ENCODE assay signal across 7 mouse cellular contexts in genomic region chr10:78487431-78488086, GRCm38 (mm10). TPM values are rescaled to one million over a fixed set of nuclear protein-coding genes. Genes with fewer than 3 reads are reported as not detected.
DNase-seq lines count a peak whose midpoint lies in the region; ATAC-seq lines count a peak whose summit lies in the region.

No protein-coding gene starts in this region.

- no peaks in the 10 kb centered on the region for H3K36me3 ChIP-seq in limb, embryonic 10.5 days
- H3K36me3 ChIP-seq in midbrain, embryonic 12.5 days, result no peaks in the 10 kb centered on the region

- peaks cover 4% of the 10 kb centered on the region for H3K4me1 ChIP-seq in limb, embryonic 10.5 days
- peaks cover 7% of the 10 kb centered on the region for H3K4me1 ChIP-seq in midbrain, embryonic 12.5 days

- 0 out of 2 replicates have a peak overlapping the region, but pooled peaks have one; percentile 31 for H3K9ac ChIP-seq in midbrain, embryonic 12.5 days (replicated peaks)

- DNase-seq in adrenal gland, adult 8-10 months, result peak; percentile 67
- peak; percentile 83 for DNase-seq in embryo, embryonic 9.5 days (ENCODE audit: extremely low spot score)
- DNase-seq in heart, adult 18-20 months, result peak; percentile 79 to 90
- peak; percentile 76 for DNase-seq in kidney, adult 11 months
- peak; percentile 87 for DNase-seq in limb, embryonic 10.5 days (ENCODE audit: low spot score)
- peak; percentile 66 to 80 for DNase-seq in spleen, adult 18-20 months

- H3K4me3 ChIP-seq in limb, embryonic 10.5 days, result peak overlapping the region; percentile 40
- H3K4me3 ChIP-seq in midbrain, embryonic 12.5 days, result peak overlapping the region; percentile 25; the same call in 1 of the 2 replicates

- H3K9me3 ChIP-seq in limb, embryonic 10.5 days (replicated peaks), result no peaks in the 10 kb centered on the region
- no peaks in the 10 kb centered on the region for H3K9me3 ChIP-seq in midbrain, embryonic 12.5 days

- H3K27me3 ChIP-seq in limb, embryonic 10.5 days (ENCODE audit: low read depth, poor library complexity, severe bottlenecking), result peaks cover 33% of the 10 kb centered on the region
- H3K27me3 ChIP-seq in midbrain, embryonic 12.5 days, result peaks cover 27% of the 10 kb centered on the region

- ATAC-seq in midbrain, embryonic 12.5 days (ENCODE audit: low FRiP score, low read depth), result peak; percentile 74

- WGBS in limb, embryonic 10.5 days, result 9% methylated on average over 26 of the region's 26 CpGs
- 11% methylated on average over 26 of the region's 26 CpGs for WGBS in midbrain, embryonic 12.5 days

- H3K4me2 ChIP-seq in midbrain, embryonic 12.5 days (replicated peaks), result peak overlapping the region; percentile 50

- H3K27ac ChIP-seq in limb, embryonic 10.5 days, result no peak overlapping the region
- no peak overlapping the region for H3K27ac ChIP-seq in midbrain, embryonic 12.5 days (replicated peaks)

RNA-seq across cellular contexts. Expression of gene Pdxk, which starts 22.8 kb away (rescaled TPM):
- 10 to 100 TPM; 31.7 to 46.1 (median 42.1) TPM for total RNA-seq in adrenal gland, adult 8-10 months (2022)
- total RNA-seq in heart, adult 18-20 months (2021), result 10 to 100 TPM; 11.5 to 12.0 TPM
- polyA plus RNA-seq in limb, embryonic 10.5 days (2016; fragmentation: Nextera tagmentation; extraction: Ambion mirVana), result 11.7 and 11.8 TPM in 2 replicates
- polyA plus RNA-seq in midbrain, embryonic 12.5 days (2016; fragmentation: Nextera tagmentation; extraction: Ambion mirVana), result 10.0 and 10.9 TPM in 2 replicates

RNA-seq across cellular contexts. Expression of gene Olfr1358, which starts 29.7 kb away (rescaled TPM):
- not detected for total RNA-seq in adrenal gland, adult 8-10 months (2022)
- total RNA-seq in heart, adult 18-20 months (2021), result not detected
- not detected in 2 replicates for polyA plus RNA-seq in limb, embryonic 10.5 days (2016; fragmentation: Nextera tagmentation; extraction: Ambion mirVana)
- polyA plus RNA-seq in midbrain, embryonic 12.5 days (2016; fragmentation: Nextera tagmentation; extraction: Ambion mirVana), result not detected in 2 replicates
